Mouse (Mus musculus) c-Kit-positive CD71-negative TER-119-negative erythroid progenitor cells, embryonic 14.5 days (primary cell): ENCODE data around the gene Cd200r3.

Source experiments
- DNase-seq: peaks from one replicate; pipeline ENCODE4 v3.0.0-alpha.2; 2013; ENCODE audit warnings: low read depth

Gene Cd200r3

DNA sequence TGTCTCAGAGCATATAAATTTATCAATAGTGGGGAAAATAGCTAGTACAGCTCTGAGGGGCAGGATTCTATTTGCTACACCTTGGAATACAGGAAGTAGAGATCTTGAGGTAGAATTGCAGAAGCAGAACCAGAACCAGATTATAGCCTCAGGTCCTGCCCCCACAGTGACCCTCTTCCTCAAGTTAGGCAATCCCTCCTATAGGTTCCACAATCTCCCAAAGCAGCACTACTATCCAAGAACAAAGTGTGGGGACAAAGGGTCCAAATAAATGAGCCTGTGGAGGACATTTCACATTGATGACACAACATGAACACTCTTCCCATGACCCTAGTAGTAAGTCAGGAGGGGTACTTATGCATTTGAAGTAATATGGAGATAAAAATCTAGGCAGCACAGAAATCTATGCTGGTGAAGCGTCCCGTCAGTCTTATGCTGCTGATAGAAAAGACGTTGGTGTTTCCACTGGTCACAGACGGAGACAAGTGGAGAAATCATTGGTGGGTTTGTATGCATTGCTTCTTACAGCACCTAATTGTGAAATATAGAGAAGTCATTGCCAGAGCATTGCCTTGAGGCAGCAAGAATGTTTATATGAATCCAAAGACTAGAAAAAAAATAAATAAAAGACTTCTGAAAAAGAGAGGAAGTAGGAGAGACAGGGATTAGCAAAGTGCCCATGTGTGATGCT, 45.3 kb downstream of the Cd200r3 start:
- no peak for DNase-seq

DNA sequence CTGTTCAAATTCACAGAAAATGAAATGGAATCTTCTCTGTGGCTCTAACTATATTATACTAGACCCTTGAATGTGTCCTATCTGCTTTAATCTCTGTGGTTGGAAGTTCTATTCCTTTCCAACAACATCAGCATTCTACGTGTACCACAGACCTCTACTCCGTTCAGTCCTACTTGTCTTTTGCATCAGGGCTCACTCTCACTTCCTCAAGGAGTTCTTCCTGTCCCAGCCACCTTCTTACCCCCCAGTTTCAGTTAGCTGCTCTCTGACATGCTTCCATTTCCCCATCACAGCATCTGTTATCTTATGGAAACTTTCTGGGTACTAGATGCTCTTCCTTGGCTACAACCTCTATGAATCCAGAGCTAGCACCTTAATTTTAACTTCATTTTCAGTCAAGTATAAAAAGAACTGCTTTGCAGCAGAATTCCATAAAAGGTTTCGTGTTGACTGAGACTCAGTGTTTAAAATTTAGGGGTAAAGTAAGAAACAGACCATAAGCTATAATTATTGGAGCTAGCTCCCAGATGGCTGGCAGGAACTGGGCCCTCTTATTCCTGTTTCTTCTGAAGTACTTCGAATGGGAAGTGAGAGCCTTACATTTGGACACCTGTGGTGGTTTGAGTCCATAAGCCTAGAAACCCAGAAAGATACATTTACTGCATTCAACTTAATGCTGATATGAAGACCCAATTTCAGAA, 50.0 kb downstream of the Cd200r3 start:
- DNase-seq: no peak

DNA sequence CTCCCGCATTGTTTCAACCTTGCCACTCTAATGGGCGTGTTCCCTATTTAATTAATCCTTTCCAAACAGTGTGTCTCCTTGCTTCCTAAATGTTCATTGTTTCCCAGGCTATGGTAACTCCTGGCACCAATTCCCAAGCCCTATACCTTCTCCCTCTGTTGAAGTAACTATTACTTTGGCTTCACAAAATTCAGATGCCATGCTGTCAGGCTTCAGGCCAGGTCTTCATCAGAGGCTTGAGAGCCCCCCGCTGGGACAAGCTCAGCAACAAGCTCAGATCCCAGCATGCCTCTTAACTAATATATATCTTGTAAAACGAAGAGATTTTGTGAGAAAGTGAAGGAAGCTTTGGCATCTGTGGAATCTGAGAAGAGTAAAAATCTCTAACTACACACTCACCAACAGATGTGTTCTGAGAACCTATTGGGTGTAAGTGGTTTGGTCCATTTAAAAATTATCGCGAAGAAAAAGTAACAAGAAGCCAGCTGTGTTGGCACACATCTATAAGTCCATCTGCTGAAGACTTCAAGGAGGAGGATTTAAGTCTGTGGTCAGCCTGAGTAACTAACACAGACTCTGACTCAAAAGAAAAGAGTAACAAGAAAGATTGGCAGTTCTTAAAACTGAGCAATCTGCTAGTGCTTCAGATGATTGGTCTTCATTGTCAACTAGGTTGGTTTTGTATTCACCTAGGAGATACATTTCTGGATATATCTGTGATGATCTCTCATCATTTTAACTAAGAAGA, 50.9 kb downstream of the Cd200r3 start:
- DNase-seq: no peak

DNA sequence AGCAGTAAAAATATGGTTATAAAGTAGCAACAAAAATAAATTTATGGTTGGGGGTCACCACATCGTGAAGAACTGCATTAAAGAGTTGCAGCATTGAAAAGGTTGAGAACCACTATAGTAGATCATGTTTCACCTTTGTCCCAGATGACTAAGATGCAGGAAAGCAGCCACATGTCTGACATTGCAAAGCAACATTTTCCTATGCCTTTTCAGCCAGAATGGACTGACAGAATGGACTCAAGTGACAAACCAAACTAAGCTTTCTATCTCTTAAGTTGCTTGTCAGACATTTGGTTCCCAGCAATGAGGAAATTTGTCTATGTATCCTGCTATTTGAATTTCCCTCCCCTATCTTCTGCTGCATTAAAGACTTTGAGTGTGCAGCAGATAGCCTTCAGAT, 51.6 kb downstream of the Cd200r3 start:
- DNase-seq: no peak

DNA sequence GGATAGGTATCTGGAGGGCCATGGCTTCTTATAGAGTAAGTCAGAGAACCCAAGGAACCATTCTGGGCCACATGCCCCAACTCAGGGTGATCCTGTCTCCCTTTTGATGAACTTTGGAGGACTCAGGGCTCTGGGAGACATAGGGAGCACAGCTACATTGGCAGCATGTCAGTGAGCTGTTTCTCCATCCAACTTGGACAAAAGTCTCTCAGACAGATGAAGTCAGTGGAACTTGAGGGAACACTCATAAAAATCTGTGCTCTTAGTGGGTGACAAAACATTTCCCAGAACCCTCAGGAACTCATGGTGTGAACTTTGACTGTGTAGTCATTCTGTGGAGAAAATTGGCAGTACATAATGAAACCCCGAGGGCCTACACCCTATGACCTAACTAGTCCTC, 53.2 kb downstream of the Cd200r3 start:
- DNase-seq: no peak

DNA sequence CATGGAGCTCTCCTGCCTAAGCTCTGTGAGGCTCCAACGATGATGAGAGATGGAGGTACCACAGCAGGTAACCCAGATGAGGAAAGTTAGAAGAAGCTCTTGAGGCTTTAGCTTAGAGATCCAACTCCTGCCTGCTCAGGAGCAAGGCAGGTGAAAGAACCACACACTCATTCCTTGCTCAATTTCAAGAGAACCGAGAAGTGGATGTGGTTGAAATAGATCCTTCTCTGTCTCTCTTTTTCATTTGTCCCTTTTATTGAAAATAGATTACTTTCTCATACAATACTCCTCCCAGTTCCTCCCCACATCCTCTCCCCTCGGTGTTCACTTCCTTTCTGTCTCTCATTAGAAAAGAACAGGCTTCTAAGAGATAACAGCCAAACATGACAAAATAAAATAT, 56.1 kb downstream of the Cd200r3 start:
- no peak for DNase-seq

DNA sequence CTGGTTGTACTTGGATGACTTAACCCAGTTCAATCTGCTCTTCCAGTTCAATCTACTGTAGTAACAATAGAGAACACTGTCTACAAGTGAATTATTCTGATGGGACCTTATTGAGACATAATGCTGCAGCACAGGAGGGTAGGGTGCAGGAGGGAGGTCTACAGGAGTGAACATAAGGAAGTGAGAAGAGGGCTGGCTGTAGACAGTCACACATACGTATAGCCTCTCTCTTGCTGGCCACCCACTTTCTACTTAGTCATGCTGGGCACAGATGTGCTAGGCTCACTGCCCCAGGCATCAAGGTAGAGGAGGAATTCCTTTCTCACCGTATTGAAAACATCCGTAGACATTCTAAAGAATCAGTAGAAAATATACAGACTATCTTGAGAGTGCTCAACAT, 61.0 kb downstream of the Cd200r3 start:
- no peak for DNase-seq

DNA sequence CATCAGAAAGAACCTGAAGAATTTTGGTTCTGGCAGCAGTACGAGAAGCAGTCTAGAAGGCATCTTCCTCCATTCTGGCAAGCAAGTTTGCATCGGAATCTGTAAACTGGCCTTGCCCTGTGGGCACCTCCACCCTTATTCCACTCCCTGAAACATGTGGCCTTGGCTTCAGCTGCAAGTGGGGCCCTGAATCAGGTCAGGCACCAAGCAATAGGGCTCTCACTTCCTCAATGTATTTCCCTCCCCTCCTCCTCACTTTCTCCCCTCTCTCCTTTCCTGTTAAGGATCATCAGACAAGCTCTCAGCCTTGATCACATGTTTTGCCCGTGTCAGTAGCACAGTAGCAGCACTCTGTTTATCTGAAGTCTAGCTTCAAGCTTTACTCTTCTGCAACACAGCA, 61.8 kb downstream of the Cd200r3 start:
- no peak for DNase-seq

DNA sequence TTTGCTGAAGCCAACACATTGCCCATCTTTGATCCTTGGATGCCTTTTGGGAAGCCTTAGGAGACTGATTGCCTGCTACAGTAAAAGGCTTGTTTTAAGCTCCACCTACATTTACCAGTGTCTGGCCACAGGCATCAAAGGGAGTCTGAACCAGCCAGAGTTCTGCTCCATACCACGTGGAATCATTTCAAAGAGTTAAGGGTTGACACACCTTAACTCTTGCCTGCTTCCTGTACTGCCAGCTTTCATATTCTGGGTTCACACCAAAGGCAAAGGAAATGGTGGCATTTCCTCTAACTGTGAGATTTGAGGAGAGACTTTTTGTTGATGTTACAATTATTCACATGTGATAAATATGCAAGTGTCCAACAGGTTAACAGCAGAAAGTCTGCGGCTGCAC, 63.5 kb downstream of the Cd200r3 start:
- no peak for DNase-seq

DNA sequence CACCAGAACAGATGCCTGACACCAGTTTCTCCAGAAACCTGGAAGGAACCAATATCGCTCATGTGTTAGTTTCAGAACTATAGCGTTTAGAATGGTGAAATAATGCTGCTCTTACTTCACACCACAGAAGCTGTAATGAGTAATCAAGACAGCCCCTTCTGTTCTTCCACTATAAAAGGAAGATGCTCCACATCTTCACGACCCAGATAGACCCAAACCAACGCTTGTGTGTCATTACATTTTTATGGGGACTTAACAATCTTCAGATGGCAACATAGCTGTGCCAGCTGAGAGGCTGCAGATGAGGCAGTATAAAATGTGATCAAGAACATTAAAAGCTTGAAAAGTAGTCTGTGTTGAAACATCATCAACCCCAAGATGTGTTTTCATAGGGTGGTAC, 64.3 kb downstream of the Cd200r3 start:
- DNase-seq: no peak

DNA sequence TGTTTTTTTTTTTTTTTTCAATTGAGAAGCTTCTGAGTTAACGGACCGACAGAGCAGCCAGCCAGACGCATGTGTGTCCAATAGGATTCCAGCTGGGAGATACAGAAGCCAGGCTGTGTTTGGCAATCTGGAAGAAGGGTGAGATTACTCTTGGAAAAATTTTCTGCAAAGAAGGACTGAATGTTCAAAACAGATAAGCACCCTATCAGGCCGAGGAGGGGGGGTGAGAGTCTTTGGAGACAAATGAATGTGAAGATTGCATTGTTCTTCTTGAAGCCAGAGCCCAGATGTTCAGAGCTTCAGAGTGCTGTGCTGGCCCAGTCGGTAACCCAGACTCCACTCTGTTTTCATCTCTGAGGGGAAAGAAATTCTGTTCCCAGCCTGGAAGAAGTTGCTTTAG, 66.2 kb downstream of the Cd200r3 start:
- no peak for DNase-seq

DNA sequence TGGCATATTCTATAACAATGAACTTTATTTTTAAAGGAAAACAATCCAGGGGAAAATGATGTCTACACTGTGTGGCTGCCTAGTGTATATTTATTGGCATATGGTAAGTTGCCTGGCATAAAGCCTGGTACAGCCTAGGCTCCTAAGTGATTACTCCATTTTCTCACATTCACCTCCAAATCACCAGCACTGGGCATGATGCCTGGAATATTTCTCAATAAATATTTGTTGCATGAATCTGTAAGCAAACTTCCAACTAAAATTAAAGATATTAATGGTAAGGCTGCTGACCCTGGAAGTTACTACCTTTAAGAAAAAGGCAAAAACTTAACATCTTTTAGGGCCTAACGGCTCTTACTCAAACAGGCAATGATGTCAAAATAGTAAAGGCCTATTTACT, 72.1 kb downstream of the Cd200r3 start:
- DNase-seq: no peak

DNA sequence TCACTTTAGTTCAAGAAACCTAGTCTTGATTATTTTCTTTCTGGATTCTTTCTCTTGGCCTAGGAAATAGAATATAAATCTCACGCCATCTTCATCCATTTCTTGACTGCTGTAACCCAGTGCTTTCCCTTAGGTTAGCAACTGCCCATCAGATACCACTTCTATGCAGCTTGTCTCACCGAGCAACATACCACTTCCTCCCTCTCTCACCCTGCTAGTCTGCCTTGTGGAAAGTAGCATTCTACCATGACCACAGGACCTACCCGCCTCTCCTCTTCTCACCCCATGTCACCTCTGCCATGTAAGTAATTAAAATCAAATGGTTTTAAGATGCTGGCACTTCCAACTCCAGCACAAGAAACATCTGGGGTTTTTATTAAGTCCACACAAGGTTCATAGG, 73.0 kb downstream of the Cd200r3 start:
- DNase-seq: no peak

DNA sequence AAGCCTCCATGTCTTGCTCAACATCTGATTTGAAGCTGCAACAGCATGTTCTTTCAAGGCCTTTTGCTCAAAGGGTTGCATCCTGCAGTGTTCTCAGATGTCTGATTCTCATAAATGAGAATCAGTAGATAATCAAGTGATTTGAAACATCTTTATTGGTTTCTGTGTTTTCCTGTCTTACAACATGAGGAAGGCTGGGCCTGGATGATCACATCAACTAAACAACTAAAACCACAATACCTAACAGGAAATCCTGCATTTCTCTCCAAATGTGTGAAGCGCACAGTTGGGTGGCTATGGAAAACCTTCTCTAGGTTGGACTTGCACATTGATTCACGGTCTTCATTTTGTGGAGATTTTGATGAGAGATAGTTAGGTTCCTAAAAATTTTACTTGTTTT, 75.4 kb downstream of the Cd200r3 start:
- no peak for DNase-seq

DNA sequence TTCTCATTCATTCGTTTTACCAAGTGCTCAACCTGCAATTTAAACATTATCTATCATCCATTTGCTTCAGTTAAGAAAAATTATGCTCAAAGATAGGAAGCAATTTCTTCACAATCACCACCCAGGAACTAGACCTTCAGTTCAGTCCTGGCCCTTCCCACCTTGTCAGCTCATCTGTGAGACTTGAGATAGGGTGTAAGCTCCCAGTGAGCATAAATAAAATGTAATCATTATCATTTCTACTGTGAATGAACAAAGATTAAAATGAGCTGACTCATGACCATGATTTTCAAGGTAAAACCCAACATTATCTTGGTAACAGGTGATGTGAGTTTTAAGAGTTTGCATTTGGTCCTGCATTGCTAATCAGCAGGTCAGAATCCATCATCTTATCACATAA, 76.6 kb downstream of the Cd200r3 start:
- no peak for DNase-seq

DNA sequence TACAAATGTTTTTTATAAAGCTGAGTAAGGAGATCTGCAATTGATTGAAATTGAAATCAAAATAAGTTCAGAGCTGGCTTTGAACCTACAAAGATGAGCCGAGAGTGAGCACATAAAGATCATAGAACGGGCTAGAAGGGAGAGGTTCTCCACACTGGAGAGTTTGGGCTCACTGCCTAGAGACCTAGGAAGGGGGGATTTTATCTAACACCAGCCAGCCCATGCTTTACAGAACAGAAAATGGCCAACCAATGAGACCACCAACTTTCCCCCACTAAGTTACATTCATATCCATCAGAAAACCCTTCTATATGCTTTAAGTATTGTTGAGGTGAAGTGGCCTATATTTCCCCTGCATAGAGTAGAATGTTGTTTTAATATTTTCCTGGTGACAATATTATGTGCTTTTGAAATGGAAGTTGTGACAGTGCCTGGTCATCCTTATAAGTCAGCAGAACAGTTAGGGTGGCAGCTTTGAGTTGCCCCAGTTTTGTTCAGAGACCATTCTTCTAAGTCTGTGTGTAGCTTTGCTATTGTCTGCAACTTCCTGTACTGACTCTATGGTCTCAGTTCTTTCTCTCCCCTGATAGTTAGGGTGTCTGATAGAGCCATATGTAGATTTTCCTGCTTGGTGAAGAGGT, 77.3 kb downstream of the Cd200r3 start:
- DNase-seq: no peak

DNA sequence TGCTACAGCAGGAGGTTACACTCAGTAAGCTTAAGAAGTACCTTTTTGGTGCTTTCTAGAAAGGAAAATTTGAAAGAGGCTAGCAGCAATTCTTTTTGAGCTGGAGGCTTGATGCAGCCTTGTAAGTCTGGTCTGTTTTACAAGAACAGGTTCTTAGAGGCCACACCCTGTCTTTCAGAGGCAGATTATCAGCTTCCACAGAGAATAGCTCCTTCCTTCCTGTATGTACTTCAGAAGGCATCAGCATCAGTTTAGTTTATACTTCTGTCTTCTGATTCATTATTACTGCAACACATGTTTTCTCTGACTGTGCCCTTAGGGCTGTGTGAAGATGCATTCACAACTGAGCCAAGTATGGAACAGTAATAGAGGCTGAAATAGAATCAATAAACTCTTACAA, 78.0 kb downstream of the Cd200r3 start:
- no peak for DNase-seq

DNA sequence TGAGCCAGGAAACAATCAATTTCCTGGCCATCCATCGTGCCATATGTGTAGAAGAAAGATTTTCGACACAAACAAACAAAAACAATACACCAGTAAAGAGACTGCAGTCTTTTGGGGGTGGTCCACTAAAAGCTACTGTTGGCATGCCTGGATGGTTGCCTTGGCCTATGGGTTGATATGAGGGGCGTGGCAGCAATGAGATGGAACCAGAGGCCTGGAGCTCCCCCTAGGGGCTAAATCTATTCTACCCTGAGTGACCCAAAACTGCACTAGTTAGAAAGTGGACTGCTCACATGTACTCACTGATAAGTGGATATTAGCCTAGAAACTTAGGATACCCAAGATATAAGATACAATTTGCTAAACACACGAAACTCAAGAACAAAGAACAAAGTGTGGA, 80.4 kb downstream of the Cd200r3 start:
- DNase-seq: peak; percentile 65

DNA sequence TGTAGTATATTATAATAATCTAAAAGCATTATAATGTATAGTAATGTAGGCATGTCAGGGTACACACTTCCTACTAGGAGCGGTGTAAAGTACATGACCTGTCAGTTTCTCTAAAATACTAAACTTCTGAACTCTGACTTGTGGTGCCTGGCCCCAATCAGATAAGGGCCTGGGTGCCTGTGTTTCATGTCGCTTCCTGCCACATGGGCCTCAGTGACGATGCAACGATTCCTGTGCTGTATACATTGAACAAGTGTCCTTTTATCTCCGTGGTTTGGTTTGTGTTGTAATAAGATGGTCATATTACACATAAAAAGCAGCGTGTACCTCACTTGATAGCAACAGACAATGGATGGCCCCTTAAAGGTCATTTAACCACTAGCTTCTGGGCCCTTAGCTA, 81.8 kb downstream of the Cd200r3 start:
- peak; percentile 55 for DNase-seq

DNA sequence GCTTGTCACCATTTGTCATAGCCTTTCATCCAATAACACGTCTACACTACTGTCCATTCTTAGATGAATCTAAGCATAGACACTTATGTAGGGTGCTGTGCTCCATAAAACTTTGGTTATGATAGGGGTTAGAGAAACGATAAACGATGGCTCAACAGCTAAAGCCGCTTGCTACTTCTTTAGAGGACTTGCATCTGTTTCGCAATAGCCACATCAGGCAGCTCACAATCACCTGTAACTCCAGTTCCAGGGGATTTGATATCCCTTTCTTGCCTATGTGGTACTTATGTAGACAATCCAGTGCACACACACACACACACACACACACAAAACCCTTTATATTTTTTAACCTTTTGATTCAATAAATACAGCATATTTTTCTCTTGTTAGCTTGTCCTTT, 85.6 kb downstream of the Cd200r3 start:
- DNase-seq: no peak

DNA sequence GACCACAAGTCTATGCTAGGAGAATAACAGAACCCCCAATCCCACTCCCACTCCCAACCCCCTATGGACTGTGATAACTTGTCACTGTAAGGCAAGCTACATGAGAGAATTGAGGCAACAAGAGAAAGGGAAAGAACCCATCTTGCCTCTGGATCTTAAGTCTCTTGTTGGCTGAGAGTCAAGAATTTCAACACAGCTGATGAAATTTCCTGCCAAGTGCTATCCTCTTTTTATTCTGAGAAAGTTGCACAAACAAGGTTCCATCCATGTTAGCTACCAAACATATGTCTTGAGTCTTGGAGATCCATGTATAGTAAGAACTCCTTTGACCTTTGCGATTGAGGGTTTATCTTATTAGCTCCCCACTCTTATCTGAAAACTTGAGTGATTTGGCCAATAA, 86.0 kb downstream of the Cd200r3 start:
- DNase-seq: no peak

DNA sequence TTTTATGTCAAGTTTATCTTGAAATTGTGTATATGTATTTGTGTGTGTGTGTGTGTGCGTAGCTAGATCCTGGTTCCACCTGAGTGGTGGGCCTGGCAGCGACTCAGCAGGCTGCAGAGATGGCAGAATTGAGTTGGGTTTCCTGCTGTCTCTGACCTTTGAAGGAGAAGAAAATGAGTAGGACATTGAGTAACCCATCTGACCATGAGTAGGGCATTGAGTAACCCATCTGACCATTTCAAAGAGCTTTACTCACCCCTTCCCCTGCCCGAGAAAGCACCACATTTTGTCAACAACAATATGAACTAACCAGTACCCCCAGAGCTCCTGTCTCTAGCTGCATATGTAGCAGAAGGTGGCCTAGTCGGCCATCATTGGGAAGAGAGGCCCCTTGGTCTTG, 86.6 kb downstream of the Cd200r3 start:
- no peak for DNase-seq

DNA sequence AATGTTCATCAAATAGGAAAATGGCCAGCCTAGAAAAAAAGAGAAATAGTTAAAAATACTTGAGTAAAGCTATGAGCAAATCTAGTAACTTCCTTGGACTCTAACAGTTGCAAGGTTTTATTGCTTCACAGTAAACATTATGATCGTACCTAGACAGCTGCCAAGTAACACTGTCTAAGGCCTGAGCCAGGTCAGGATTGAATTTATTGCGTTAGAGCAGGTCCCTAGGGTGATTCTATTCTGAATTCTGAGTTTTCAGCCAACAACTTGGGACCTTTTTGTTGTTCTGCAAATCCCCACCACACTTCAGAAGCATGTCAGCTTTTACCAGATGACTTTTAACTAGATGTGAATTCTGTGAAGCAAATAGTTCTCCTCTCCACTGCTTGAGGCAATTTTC, 87.3 kb downstream of the Cd200r3 start:
- no peak for DNase-seq
